Mouse (Mus musculus) lung, postnatal 0 days (tissue): ENCODE results near the gene Cd3eap. TPM values are rescaled to one million over a fixed set of nuclear protein-coding genes. Genes with fewer than 3 reads are reported as not detected.
A peak's percentile ranks its signal among the peaks of the same experiment; 100 is the strongest.

Experiments used
- ATAC-seq: fragments of 200-750 bp; cut with Nextera tagmentation; 2 replicates; pipeline ENCODE4 v1.8.0; 2017; ENCODE audit warnings: moderate library complexity
- DNase-seq: peaks from one replicate; pipeline ENCODE4 v3.0.0-alpha.2; 2016; ENCODE audit warnings: low spot score
- H3K27ac ChIP-seq: fragments of 300-500 bp; sonication (generic); 2 replicates; pipeline ENCODE4 v1.5.1; 2014; ENCODE audit warnings: antibody characterized with exemption, mild to moderate bottlenecking, low read length, mixed read lengths
- H3K27me3 ChIP-seq: fragments of 300-500 bp; sonication (generic); replicated peaks from 2 replicates; pipeline ENCODE4 v1.6.1; 2014; ENCODE audit warnings: low read length, mixed read lengths; ENCODE audit not compliant: insufficient read depth
- H3K36me3 ChIP-seq: fragments of 300-500 bp; sonication (generic); 2 replicates; pipeline ENCODE4 v1.6.1; 2014; ENCODE audit warnings: low read length, mixed read lengths; ENCODE audit not compliant: insufficient read depth
- H3K4me1 ChIP-seq: fragments of 300-500 bp; sonication (generic); 2 replicates; pipeline ENCODE4 v1.6.1; 2014; ENCODE audit warnings: antibody characterized with exemption, low read depth, low read length, mixed read lengths; ENCODE audit not compliant: insufficient read depth
- H3K4me2 ChIP-seq: fragments of 300-500 bp; sonication (generic); replicated peaks from 2 replicates; pipeline ENCODE4 v1.6.1; 2014; ENCODE audit warnings: low read depth, mild to moderate bottlenecking, low read length, moderate library complexity, mixed read lengths
- H3K4me3 ChIP-seq: fragments of 300-500 bp; sonication (generic); 2 replicates; pipeline ENCODE4 v1.5.1; 2014; ENCODE audit warnings: low read depth, low read length
- H3K9ac ChIP-seq: fragments of 300-500 bp; sonication (generic); replicated peaks from 2 replicates; pipeline ENCODE4 v1.6.1; 2014; ENCODE audit warnings: low read depth, mild to moderate bottlenecking
- H3K9me3 ChIP-seq: fragments of 300-500 bp; sonication (generic); 2 replicates; pipeline ENCODE4 v1.6.1; 2016; ENCODE audit warnings: low read length, mixed read lengths
- CTCF ChIP-seq: IDR thresholded peaks from 2 replicates; pipeline ENCODE4 v1.5.1; 2016; ENCODE audit warnings: antibody characterized with exemption, mild to moderate bottlenecking
- EP300 ChIP-seq: IDR thresholded peaks from 2 replicates; pipeline ENCODE4 v1.6.1; 2016; ENCODE audit warnings: antibody characterized with exemption, mild to moderate bottlenecking, control low read depth
- WGBS: fragments of 180-500 bp; shearing (Covaris S2); extraction: QIAGEN DNeasy Blood & Tissue Kit; methylation state at CpG from one replicate; pipeline ENCODE4 v1.1.7; 2014; 5-methylcytosine and 5-hydroxymethylcytosine counted together
- polyA plus RNA-seq: library from polyadenylated mRNA; unstranded; fragments of >200 nt; fragmentation: Nextera tagmentation; extraction: Ambion mirVana; gene quantifications from 2 replicates; pipeline ENCODE4 v1.2.1, GENCODE M21; 2015

Gene Cd3eap
- polyA plus RNA-seq, 1 experiment from 2014 or later, result 7.6 TPM

DNA sequence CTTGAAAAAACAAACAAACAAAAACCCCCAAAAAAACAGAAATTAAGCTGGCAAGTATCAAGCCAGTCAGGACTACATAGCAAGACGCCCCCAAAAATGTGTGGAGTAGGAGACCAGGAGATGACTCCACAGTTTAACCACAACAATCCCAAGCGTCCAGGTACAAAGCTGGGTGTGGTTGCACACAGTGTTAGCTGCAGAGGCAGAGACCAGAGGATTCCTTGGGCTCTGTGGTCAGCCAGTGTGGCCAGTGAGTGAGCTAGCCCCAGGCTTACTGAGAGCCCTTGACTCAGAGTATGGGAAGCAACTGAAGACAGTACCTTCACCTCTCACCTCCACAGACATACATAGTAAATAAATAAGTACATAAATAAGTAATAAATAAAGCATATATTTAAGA lies 27.4 kb downstream of the Cd3eap start:
- H3K27ac ChIP-seq, result no peak overlapping the region
- no peaks in the 10 kb centered on the region for H3K9me3 ChIP-seq
- no peaks in the 10 kb centered on the region; the same call in 1 of the 2 replicates for H3K4me1 ChIP-seq
- H3K4me2 ChIP-seq, result no peak overlapping the region
- no peak for ATAC-seq
- no peak overlapping the region for H3K9ac ChIP-seq
- 64% methylated on average over 2 of the region's 2 CpGs for WGBS
- no peak for TF ChIP-seq EP300
- no peaks in the 10 kb centered on the region for H3K27me3 ChIP-seq
- H3K4me3 ChIP-seq, result no peak overlapping the region
- no peak for DNase-seq
- H3K36me3 ChIP-seq, result no peaks in the 10 kb centered on the region

DNA sequence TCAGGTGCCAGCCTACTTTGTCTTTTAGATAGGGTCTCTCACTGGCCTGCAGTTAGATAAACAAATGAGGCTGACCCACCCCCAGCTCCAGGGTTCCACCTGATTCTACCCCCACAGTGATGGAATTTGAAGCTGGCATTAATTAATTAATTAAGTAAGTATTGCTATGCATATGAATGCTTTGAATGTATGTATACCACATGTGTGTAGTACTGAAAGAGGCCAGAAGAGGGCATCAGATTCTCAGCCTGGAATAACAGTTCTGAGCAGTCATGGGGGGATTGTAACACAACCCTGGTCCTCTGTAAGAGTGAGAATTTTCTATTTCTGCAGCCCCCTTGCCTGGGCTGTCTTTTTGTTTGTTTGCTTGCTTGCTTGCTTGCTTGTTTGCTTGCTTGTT lies 30.9 kb downstream of the Cd3eap start:
- H3K9me3 ChIP-seq, result no peaks in the 10 kb centered on the region
- no peak overlapping the region for H3K9ac ChIP-seq
- no peak overlapping the region for H3K27ac ChIP-seq
- peaks cover 8% of the 10 kb centered on the region for H3K4me1 ChIP-seq
- TF ChIP-seq CTCF (peak; percentile 48), EP300 (no peak)
- H3K27me3 ChIP-seq, result no peaks in the 10 kb centered on the region
- H3K4me3 ChIP-seq, result no peak overlapping the region
- DNase-seq (no peak), ATAC-seq (no peak)
- H3K4me2 ChIP-seq, result no peak overlapping the region
- no peaks in the 10 kb centered on the region for H3K36me3 ChIP-seq

DNA sequence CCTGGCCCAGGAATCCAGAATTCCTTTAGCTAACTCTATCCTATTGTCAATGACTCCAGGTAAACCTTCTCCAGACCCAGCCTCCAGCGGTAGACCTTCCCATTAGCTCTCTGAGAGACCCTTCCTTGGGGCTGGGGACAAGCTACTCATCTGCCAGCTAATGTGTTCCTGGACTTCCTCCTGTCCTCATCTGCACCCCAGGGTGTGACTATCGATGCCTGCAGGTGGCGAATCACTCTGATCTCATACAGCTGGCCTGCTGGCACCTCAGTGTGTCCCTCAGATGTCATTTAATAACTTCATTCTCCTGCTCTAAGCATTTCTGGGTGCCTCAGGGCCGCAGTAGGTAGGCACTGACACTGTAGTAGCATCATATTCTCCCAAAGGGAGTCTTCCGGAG lies 31.5 kb downstream of the Cd3eap start:
- Histone ChIP-seq H3K9me3 (no peaks in the 10 kb centered on the region), H3K4me1 (peaks cover 8% of the 10 kb centered on the region), H3K4me3 (no peak overlapping the region), H3K9ac (no peak overlapping the region), H3K36me3 (no peaks in the 10 kb centered on the region), H3K27me3 (no peaks in the 10 kb centered on the region), H3K27ac (no peak overlapping the region), H3K4me2 (peak overlapping the region; percentile 55; the same call in 1 of the 2 replicates)
- no peak for TF ChIP-seq EP300
- TF ChIP-seq CTCF, result no peak
- DNase-seq (no peak), ATAC-seq (no peak)
- 86% methylated on average over 5 of the region's 5 CpGs for WGBS

DNA sequence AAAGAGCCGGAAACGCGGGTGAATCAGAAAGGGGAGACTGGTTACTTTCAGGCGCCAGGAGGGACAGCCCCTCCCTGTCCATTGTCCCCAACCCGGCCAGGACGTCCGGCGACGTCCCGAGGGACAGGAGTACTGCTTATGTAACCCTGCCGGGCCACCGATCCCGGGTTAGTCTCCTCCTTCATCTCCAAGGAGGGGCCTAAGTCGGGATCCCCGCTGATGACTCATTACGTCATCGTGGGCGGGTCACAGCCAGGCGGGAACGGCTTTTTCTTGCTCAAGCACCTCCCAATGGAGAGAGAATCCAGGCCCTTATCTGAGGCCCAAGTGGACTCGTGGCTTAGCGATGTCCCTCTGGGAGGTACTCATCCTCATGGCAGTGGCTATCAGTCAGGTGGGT lies 32.2 kb downstream of the Cd3eap start:
- H3K27ac ChIP-seq, result peak overlapping the region; percentile 91
- H3K9me3 ChIP-seq, result no peaks in the 10 kb centered on the region
- H3K27me3 ChIP-seq, result no peaks in the 10 kb centered on the region
- H3K4me2 ChIP-seq, result peak overlapping the region; percentile 55
- ATAC-seq, result peak; percentile 93
- peak overlapping the region; percentile 30; the same call in 1 of the 2 replicates for H3K9ac ChIP-seq
- TF ChIP-seq CTCF (no peak; the same call in 1 of the 2 replicates), EP300 (peak; percentile 22; the same call in 1 of the 2 replicates)
- H3K36me3 ChIP-seq, result no peaks in the 10 kb centered on the region
- DNase-seq, result peak; percentile 98
- under 1% methylated on average over 22 of the region's 22 CpGs for WGBS
- peaks cover 8% of the 10 kb centered on the region for H3K4me1 ChIP-seq
- H3K4me3 ChIP-seq, result peak overlapping the region; percentile 34

DNA sequence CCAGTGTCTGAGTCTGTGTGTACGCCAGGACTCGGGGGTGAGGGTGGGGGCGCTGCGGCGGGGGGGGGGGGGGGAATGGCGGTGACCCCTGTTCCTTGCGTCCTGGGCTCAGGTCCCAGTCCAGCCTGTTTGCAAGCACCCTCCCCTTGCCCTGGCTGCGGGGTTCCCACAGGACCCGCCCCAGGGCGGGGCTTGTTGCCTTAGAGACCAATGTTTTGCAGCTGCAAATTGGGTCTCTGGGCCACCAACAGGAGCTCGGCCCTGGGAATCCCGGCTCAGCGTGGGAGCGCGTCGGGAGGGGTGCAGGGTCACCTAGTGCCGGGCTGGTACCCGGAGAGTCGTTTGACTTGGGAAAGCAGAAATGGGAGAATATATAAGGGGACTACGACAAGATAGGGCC lies 32.9 kb downstream of the Cd3eap start:
- peak; percentile 93 for DNase-seq
- under 1% methylated on average over 19 of the region's 20 CpGs for WGBS
- peak; percentile 87 for ATAC-seq
- H3K9ac ChIP-seq, result peak overlapping the region; percentile 30
- H3K27me3 ChIP-seq, result no peaks in the 10 kb centered on the region
- no peak for TF ChIP-seq CTCF
- TF ChIP-seq EP300, result no peak
- H3K4me2 ChIP-seq, result peak overlapping the region; percentile 55
- peaks cover 8% of the 10 kb centered on the region for H3K4me1 ChIP-seq
- peak overlapping the region; percentile 34 for H3K4me3 ChIP-seq
- H3K27ac ChIP-seq, result peak overlapping the region; percentile 91
- H3K9me3 ChIP-seq, result no peaks in the 10 kb centered on the region
- no peaks in the 10 kb centered on the region for H3K36me3 ChIP-seq

DNA sequence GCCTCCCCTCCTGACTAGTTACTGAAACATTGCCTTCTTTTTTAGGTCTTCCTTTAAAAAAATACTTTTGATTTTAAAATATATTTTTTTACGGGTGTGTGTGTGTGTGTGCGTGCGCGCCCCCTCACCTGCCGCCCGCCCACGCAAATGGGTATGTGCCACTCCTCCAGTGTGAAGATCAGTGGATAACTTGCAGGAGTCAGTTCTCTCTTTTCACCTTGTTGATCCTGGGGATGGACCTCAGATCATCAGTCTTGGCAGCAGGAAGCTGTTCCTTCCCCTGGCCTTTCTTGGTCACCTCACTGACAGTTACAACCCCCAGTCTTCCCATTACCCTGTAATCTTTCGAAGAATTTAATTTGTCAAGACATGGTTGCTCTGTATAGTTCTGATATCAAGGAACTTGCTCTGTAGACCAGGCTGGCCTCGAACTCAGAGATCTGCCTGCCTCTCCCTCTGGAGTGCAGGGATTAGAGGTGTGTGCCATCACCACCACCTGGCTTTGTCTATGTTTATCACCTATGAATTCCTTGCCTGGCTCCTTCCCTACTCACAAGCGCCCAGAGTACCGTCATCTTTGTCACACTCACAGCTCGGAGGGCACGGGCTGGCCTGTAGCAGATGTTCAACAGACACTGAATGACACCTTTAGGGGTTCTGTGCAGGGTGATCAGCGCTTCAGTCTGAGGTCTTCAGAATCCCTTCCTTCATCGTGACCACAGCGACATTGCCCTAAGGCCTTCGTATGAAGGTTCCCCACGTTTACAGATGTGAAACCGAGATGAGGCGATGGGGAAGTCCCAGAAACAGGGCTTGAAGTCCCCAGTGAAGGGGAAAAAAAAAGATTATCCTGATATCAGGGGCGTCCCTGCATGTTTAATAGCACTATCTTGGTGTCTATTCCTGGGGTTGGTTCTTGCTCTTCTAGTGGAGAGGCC lies 33.8 kb downstream of the Cd3eap start:
- Histone ChIP-seq H3K27ac (peak overlapping the region; percentile 91), H3K4me1 (peaks cover 8% of the 10 kb centered on the region), H3K36me3 (no peaks in the 10 kb centered on the region), H3K4me2 (peak overlapping the region; percentile 55; the same call in 1 of the 2 replicates), H3K9ac (no peak overlapping the region), H3K27me3 (no peaks in the 10 kb centered on the region), H3K9me3 (no peaks in the 10 kb centered on the region), H3K4me3 (peak overlapping the region; percentile 34)
- TF ChIP-seq CTCF, result no peak
- no peak for TF ChIP-seq EP300
- no peak for ATAC-seq
- DNase-seq, result no peak
- 69% methylated on average over 21 of the region's 21 CpGs for WGBS
